Mouse (Mus musculus) neural tube, embryonic 10.5 days (tissue): ENCODE measurements around the gene Cers6.

Source experiments
- DNase-seq: peaks from one replicate; pipeline ENCODE4 v3.0.0-alpha.2; 2017; ENCODE audit warnings: low spot score; ENCODE audit errors: extremely low spot score

Cers6 gene

DNA sequence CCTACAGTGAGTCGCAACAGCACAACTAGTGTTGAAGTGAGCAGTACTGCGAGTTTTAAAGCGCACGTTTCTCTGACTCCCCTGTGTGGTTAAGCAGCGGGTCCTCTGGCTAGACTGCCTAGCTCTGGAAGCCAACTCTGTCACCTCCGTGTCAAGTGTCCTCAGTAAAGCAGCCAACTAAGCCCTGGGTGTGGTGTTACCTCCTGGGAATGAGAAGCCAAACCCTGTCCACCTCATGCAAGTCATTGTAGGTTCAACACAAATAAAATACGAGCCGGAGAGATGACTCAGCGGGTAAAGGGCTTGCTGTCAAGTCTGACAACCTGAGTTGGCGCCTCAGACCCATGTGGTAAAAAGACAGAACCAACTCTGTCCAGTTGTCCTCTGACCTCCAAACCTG is 287.9 kb downstream of the Cers6 start:
- DNase-seq, result no peak

DNA sequence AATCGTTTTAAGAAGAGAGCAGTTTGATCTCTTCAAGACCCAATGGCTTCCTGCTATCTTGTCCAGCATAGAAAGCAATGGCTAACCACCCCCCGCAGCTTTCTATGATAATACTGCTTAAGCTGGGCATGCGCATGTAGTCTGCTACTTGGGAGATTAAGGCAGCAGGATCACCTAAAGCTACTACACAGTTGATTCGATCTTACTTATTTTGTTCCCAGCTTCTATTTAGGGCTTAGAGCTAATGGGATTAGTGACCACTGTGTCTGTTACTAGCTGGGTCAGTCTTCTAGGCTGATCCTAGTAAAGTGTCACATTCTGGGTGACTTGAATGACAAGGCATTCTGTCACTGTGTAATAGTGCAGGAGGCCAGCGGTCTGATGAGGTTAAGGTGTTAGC is 289.6 kb downstream of the Cers6 start:
- no peak for DNase-seq

DNA sequence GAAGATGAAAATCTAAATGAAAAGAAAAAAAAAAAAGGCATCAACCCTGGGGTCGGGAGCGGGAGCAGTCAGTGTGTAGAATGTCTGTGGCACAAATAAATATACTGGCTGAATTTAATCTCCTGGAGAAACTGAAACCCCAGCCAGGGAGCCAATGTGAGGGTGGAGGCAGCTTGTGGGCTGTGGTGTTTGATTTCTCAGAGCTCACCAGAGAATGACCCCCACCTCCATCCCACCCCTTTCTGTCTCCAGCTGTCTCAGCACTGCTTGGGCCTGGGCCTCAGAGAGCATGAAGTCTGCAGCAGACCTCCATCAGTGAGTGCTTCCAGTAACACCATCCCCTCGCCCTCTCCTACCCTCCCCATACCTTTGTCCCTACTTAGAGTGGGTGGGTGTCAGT is 294.6 kb downstream of the Cers6 start:
- DNase-seq, result no peak

DNA sequence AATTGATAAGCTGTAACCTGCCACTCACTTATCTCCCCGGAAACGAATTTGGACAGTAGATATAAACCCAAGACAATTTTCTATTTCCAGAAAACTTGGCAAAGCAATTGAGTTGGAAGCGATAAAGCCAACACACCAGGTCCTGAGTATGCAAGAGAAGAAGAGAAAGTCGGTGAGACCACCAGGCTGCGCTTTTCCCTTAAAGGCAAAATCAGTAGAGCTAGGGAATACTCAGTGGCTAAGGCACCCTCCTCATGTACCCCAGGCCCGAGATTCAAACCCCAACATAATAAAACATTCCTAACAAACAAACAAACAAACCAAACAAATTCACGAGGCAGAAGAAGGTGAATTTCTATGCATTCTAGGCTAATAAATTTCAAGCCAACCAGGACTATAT is 295.0 kb downstream of the Cers6 start:
- no peak for DNase-seq

DNA sequence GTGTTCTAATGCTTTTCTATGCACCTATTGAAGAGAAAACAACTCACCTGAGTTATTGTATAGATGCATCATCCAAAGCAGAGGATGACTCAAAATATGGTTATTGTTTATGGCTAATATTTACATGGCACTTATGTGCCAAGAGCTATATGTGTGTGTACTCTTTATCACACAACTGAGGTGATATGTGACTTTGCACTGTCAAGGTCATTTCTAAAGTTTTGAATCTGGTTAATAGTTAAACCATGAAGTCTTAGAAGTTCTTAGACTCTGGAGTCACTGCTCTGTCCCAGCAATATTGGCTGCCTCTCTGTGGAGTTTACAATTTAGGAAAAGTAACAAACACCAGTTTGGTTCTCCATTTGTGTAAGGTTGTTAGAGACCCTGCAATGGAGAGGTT is 297.7 kb downstream of the Cers6 start:
- DNase-seq, result no peak
